Mouse (Mus musculus): ENCODE results near the gene Ugt2a2. TPM values are rescaled to one million over a fixed set of nuclear protein-coding genes. Genes with fewer than 3 reads are reported as not detected.
"Not testable (repeated sequence)": the region's sequence is repeated elsewhere in the genome, so short reads cannot be mapped to it uniquely, and the experiment has no call there.

Ugt2a2 gene
- polyA plus RNA-seq (2014; fragmentation: Nextera tagmentation; extraction: Ambion mirVana): not detected in 2 replicates

GRCm38 (mm10) chr5:87482160-87482559 is at the start of gene Ugt2a2:
Gene Ugt2a2 (minus strand): TSS chr5:87482260.
- H3K4me3 ChIP-seq (ENCODE audit: low read depth, low read length): no peak within 1 kb of the TSS
- TF ChIP-seq CTCF (IDR thresholded peaks at IDR 0.05; ENCODE audit: low read depth): no peak
- ATAC-seq (ENCODE audit: insufficient read depth): no peak
- WGBS: 75% methylated on average over 5 of the region's 5 CpGs
- no peaks in the 10 kb centered on the region for H3K9me3 ChIP-seq (ENCODE audit: low read depth, low read length)
- H3K4me1 ChIP-seq (ENCODE audit: insufficient read depth): no peaks in the 10 kb centered on the region
- no peak for DNase-seq
- H3K27me3 ChIP-seq (ENCODE audit: insufficient read depth, low read length): no peaks in the 10 kb centered on the region
- H3K27ac ChIP-seq (ENCODE audit: low read depth): no peak within 1 kb of the TSS
- no peak within 1 kb of the TSS for H3K4me2 ChIP-seq
- H3K9ac ChIP-seq: no peak within 1 kb of the TSS
- H3K36me3 ChIP-seq (ENCODE audit: insufficient read depth): no peaks in the 10 kb centered on the region

- 78% methylated on average over 2 of the region's 2 CpGs for WGBS
- H3K9ac ChIP-seq; H3K27me3 ChIP-seq (ENCODE audit: insufficient read depth, low read length); H3K4me1 ChIP-seq (ENCODE audit: insufficient read depth); H3K9me3 ChIP-seq (ENCODE audit: low read depth, low read length); H3K4me3 ChIP-seq (ENCODE audit: low read depth, low read length); ATAC-seq (ENCODE audit: insufficient read depth); H3K4me2 ChIP-seq; H3K27ac ChIP-seq (ENCODE audit: low read depth); DNase-seq; H3K36me3 ChIP-seq (ENCODE audit: insufficient read depth): not testable (repeated sequence)
Measured at GRCm38 (mm10) chr5:87523561-87523960, 41.5 kb upstream of the Ugt2a2 start.

- H3K36me3 ChIP-seq (ENCODE audit: insufficient read depth): no peaks in the 10 kb centered on the region
- H3K9ac ChIP-seq: no peak overlapping the region
- WGBS: 54% methylated on average over 4 of the region's 4 CpGs
- no peak for DNase-seq
- H3K4me3 ChIP-seq (ENCODE audit: low read depth, low read length): no peak overlapping the region
- no peaks in the 10 kb centered on the region for H3K27me3 ChIP-seq (ENCODE audit: insufficient read depth, low read length)
- ATAC-seq (ENCODE audit: insufficient read depth): no peak
- H3K27ac ChIP-seq (ENCODE audit: low read depth): no peak overlapping the region
- no peak overlapping the region for H3K4me2 ChIP-seq
- no peak for TF ChIP-seq CTCF (IDR thresholded peaks at IDR 0.05; ENCODE audit: low read depth)
- no peaks in the 10 kb centered on the region for H3K4me1 ChIP-seq (ENCODE audit: insufficient read depth)
- H3K9me3 ChIP-seq (ENCODE audit: low read depth, low read length): no peaks in the 10 kb centered on the region
Measured at GRCm38 (mm10) chr5:87505776-87506458, 23.9 kb upstream of the Ugt2a2 start.

GRCm38 (mm10) chr5:87502687-87503086 is 20.6 kb upstream of the Ugt2a2 start:
- 70% methylated on average over 1 of the region's 1 CpGs for WGBS
- Histone ChIP-seq H3K4me1 (ENCODE audit: insufficient read depth) (no peaks in the 10 kb centered on the region), H3K9ac (no peak overlapping the region), H3K4me3 (ENCODE audit: low read depth, low read length) (no peak overlapping the region), H3K36me3 (ENCODE audit: insufficient read depth) (no peaks in the 10 kb centered on the region), H3K4me2 (no peak overlapping the region), H3K27ac (ENCODE audit: low read depth) (no peak overlapping the region), H3K27me3 (ENCODE audit: insufficient read depth, low read length) (no peaks in the 10 kb centered on the region), H3K9me3 (ENCODE audit: low read depth, low read length) (no peaks in the 10 kb centered on the region)
- no peak for TF ChIP-seq CTCF (IDR thresholded peaks at IDR 0.05; ENCODE audit: low read depth)
- DNase-seq: peak; percentile 5
- no peak for ATAC-seq (ENCODE audit: insufficient read depth)

- no peak for TF ChIP-seq CTCF (IDR thresholded peaks at IDR 0.05; ENCODE audit: low read depth)
- ATAC-seq (ENCODE audit: insufficient read depth): no peak
- H3K36me3 ChIP-seq (ENCODE audit: insufficient read depth): no peaks in the 10 kb centered on the region
- no peak overlapping the region for H3K9ac ChIP-seq
- H3K4me2 ChIP-seq: no peak overlapping the region
- no peak overlapping the region for H3K4me3 ChIP-seq (ENCODE audit: low read depth, low read length)
- H3K9me3 ChIP-seq (ENCODE audit: low read depth, low read length): no peaks in the 10 kb centered on the region
- no peak overlapping the region for H3K27ac ChIP-seq (ENCODE audit: low read depth)
- no peaks in the 10 kb centered on the region for H3K27me3 ChIP-seq (ENCODE audit: insufficient read depth, low read length)
- H3K4me1 ChIP-seq (ENCODE audit: insufficient read depth): no peaks in the 10 kb centered on the region
- DNase-seq: no peak
Measured at GRCm38 (mm10) chr5:87499341-87499740, 17.3 kb upstream of the Ugt2a2 start.

- ATAC-seq (ENCODE audit: insufficient read depth) (no peak), DNase-seq (no peak)
- no peaks in the 10 kb centered on the region for H3K4me1 ChIP-seq (ENCODE audit: insufficient read depth)
- no peak overlapping the region for H3K4me2 ChIP-seq
- H3K36me3 ChIP-seq (ENCODE audit: insufficient read depth): no peaks in the 10 kb centered on the region
- H3K27me3 ChIP-seq (ENCODE audit: insufficient read depth, low read length): no peaks in the 10 kb centered on the region
- no peak for TF ChIP-seq CTCF (IDR thresholded peaks at IDR 0.05; ENCODE audit: low read depth)
- H3K9ac ChIP-seq: no peak overlapping the region
- no peak overlapping the region for H3K27ac ChIP-seq (ENCODE audit: low read depth)
- H3K9me3 ChIP-seq (ENCODE audit: low read depth, low read length): no peaks in the 10 kb centered on the region
- no peak overlapping the region for H3K4me3 ChIP-seq (ENCODE audit: low read depth, low read length)
Measured at GRCm38 (mm10) chr5:87498936-87499335, 16.9 kb upstream of the Ugt2a2 start.

- Histone ChIP-seq H3K36me3 (ENCODE audit: insufficient read depth) (no peaks in the 10 kb centered on the region), H3K4me3 (ENCODE audit: low read depth, low read length) (no peak within 1 kb of the TSS), H3K27me3 (ENCODE audit: insufficient read depth, low read length) (no peaks in the 10 kb centered on the region), H3K9ac (no peak within 1 kb of the TSS), H3K4me1 (ENCODE audit: insufficient read depth) (no peaks in the 10 kb centered on the region), H3K9me3 (ENCODE audit: low read depth, low read length) (no peaks in the 10 kb centered on the region), H3K27ac (ENCODE audit: low read depth) (no peak within 1 kb of the TSS), H3K4me2 (no peak within 1 kb of the TSS)
- no peak for ATAC-seq (ENCODE audit: insufficient read depth)
- WGBS: 91% methylated on average over 1 of the region's 1 CpGs
- TF ChIP-seq CTCF (IDR thresholded peaks at IDR 0.05; ENCODE audit: low read depth): no peak
- DNase-seq: no peak
Measured at GRCm38 (mm10) chr5:87490771-87491170, 8.7 kb upstream of the Ugt2a2 start, which contains the start of gene Ugt2a1. Gene Ugt2a1 (minus strand): TSS chr5:87490871.

- 64% methylated on average over 1 of the region's 1 CpGs for WGBS
- DNase-seq; H3K4me2 ChIP-seq; H3K4me3 ChIP-seq (ENCODE audit: low read depth, low read length); ATAC-seq (ENCODE audit: insufficient read depth); H3K27ac ChIP-seq (ENCODE audit: low read depth); H3K9me3 ChIP-seq (ENCODE audit: low read depth, low read length); H3K4me1 ChIP-seq (ENCODE audit: insufficient read depth); H3K9ac ChIP-seq; H3K36me3 ChIP-seq (ENCODE audit: insufficient read depth); H3K27me3 ChIP-seq (ENCODE audit: insufficient read depth, low read length): not testable (repeated sequence)
Measured at GRCm38 (mm10) chr5:87486706-87487105, 4.6 kb upstream of the Ugt2a2 start, which contains the start of gene Gm43638. Gene Gm43638 (minus strand): TSS chr5:87486806.
